Mouse (Mus musculus): Measurements from ENCODE around the gene Rerg. TPM values are rescaled to one million over a fixed set of nuclear protein-coding genes. Genes with fewer than 3 reads are reported as not detected.

Gene Rerg
- polyA plus RNA-seq, 1 experiment from 2014 or later: 5.5 TPM

Other genes with a start within 250 kb of the Rerg start
- gene Erp27, start 248.3 kb downstream of the Rerg start, polyA plus RNA-seq (2015; fragmentation: Nextera tagmentation; extraction: Ambion mirVana): 0.27 and 0.87 TPM in 2 replicates
- 0.18 and 0.26 TPM in 2 replicates for gene Pde6h, start 246.7 kb downstream of the Rerg start, polyA plus RNA-seq (2015; fragmentation: Nextera tagmentation; extraction: Ambion mirVana)
- gene Arhgdib, start 228.6 kb downstream of the Rerg start, polyA plus RNA-seq (2015; fragmentation: Nextera tagmentation; extraction: Ambion mirVana): 75.6 and 126 TPM in 2 replicates
- gene Ptpro, start 81.8 kb upstream of the Rerg start, polyA plus RNA-seq (2015; fragmentation: Nextera tagmentation; extraction: Ambion mirVana): 2.8 and 3.7 TPM in 2 replicates